Mouse (Mus musculus) neural tube, embryonic 14.5 days (tissue): ENCODE measurements at regions not wholly inside any gene's neighbourhood (a gene's known extent, or its start where the extent isn't known, plus 50 kb on each side); places are given as distances from the start of the nearest gene placed in this dataset.

Source experiments
- ATAC-seq: fragments of 200-750 bp; cut with Nextera tagmentation; 2 replicates; pipeline ENCODE4 v1.8.0; 2017; ENCODE audit warnings: low read depth, mild to moderate bottlenecking, moderate TSS enrichment, moderate library complexity
- H3K27ac ChIP-seq: fragments of 300-500 bp; sonication (generic); 2 replicates; pipeline ENCODE4 v1.5.1; 2014; ENCODE audit warnings: low read depth, mild to moderate bottlenecking, control low read depth, low read length, moderate library complexity, mixed read lengths
- H3K27me3 ChIP-seq: fragments of 300-500 bp; sonication (generic); 2 replicates; pipeline ENCODE4 v1.6.1; 2014; ENCODE audit warnings: low read length; ENCODE audit not compliant: control insufficient read depth, insufficient read depth
- H3K36me3 ChIP-seq: fragments of 300-500 bp; sonication (generic); 2 replicates; pipeline ENCODE4 v1.6.1; 2014; ENCODE audit warnings: low read length, mixed read lengths; ENCODE audit not compliant: control insufficient read depth, insufficient read depth
- H3K4me1 ChIP-seq: fragments of 300-500 bp; sonication (generic); 2 replicates; pipeline ENCODE4 v1.6.1; 2014; ENCODE audit warnings: low read length; ENCODE audit not compliant: control insufficient read depth, insufficient read depth
- H3K4me2 ChIP-seq: fragments of 300-500 bp; sonication (generic); 2 replicates; pipeline ENCODE4 v1.6.1; 2014; ENCODE audit warnings: mild to moderate bottlenecking, low read depth, low read length, control low read depth
- H3K4me3 ChIP-seq: fragments of 300-500 bp; sonication (generic); 2 replicates; pipeline ENCODE4 v1.5.1; 2014; ENCODE audit warnings: low read depth, low read length, control low read depth, mixed read lengths
- H3K9ac ChIP-seq: fragments of 300-500 bp; sonication (generic); replicated peaks from 2 replicates; pipeline ENCODE4 v1.6.1; 2014; ENCODE audit warnings: low read depth, mild to moderate bottlenecking, control low read depth, low read length, mixed read lengths
- H3K9me3 ChIP-seq: fragments of 300-500 bp; sonication (generic); 2 replicates; pipeline ENCODE4 v1.6.1; 2016; ENCODE audit warnings: low read length; ENCODE audit not compliant: control insufficient read depth
- WGBS: fragments of 180-500 bp; shearing (Covaris S2); extraction: QIAGEN DNeasy Blood & Tissue Kit; methylation state at CpG from one replicate; pipeline ENCODE4 v1.1.7; 2014; 5-methylcytosine and 5-hydroxymethylcytosine counted together

DNA sequence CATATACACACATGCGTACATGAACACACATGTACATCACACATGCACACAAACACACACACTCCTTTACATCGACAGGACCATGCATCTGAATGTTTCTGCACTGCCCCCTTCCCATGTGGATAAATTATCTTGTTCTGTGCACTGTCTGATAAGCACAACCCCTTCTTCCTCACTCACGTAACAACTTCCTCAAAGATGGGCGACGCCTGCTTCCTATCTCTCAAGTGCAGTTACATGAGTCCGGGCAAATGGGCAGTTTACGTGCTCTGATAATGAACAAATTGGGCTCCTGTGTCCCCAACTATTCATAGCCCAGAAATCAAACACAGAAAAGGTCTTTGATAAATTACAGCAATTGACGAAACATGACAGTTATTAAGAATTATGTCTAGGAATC is 242.9 kb upstream of the Kcnab2 start:
- Histone ChIP-seq H3K4me1 (0 out of 2 replicates have a peak, but pooled peaks cover 3% of the 10 kb centered on the region), H3K27me3 (no peaks in the 10 kb centered on the region), H3K27ac (no peak overlapping the region), H3K4me2 (no peak overlapping the region), H3K36me3 (no peaks in the 10 kb centered on the region), H3K4me3 (no peak overlapping the region), H3K9ac (no peak overlapping the region), H3K9me3 (no peaks in the 10 kb centered on the region)
- no peak for ATAC-seq
- 86% methylated on average over 8 of the region's 8 CpGs for WGBS

DNA sequence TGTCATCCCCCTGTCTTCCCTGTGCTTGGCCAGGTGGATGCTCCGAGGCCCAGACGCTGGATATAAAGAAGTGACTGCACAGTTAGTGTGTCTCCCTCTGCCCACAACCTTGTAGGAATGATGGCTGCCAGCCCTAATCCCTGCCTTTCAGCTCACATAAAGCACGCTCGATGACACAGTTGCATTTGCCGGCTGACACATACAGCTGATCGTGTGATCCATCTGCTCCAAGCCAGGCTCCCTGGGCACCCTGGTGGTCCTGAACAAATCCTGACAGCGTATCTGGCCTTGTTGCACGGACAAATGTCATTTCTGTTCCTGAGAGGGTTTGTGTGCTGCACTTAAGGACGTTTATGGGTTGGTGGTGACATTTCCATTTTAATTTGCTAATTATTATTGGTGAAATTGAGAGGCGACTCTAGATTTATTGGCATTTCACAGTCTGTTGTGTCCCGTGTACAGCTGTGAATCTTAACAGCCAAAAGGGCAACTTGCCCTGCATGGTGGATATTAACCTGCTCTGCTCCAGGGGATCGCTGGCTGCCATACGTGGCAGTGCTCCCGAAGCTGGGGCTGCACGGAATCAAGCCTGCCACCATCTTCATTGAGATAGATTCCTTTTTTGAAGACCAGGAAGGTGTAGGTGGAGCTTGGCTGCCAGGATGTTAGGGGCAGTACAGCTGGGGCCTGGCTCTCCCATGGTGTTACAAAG is 241.9 kb upstream of the Kcnab2 start:
- H3K27ac ChIP-seq, result peak overlapping the region; percentile 52
- peak; percentile 51 for ATAC-seq
- WGBS, result 46% methylated on average over 15 of the region's 15 CpGs

DNA sequence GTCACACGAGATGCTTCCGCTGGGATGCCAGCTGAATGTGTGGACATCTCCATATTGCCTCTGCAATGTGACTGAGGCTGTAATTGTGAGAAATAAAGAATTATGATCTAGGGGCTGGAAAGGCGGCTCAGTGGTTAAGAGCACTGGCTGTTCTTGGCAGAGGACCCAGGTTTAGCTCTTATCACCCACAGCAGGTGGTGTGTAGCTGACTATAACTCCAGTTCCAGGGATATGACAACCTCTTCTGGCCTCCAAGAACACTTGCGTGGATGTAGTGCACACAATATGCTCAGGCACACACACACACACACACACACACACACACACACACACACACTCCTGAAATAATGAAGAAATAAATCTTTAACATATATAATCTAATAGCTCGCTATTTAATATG is 232.7 kb upstream of the Kcnab2 start:
- no peaks in the 10 kb centered on the region for H3K4me1 ChIP-seq
- 66% methylated on average over 5 of the region's 5 CpGs for WGBS
- H3K4me3 ChIP-seq, result no peak overlapping the region
- H3K27me3 ChIP-seq, result no peaks in the 10 kb centered on the region
- no peak overlapping the region for H3K9ac ChIP-seq
- H3K36me3 ChIP-seq, result no peaks in the 10 kb centered on the region
- H3K4me2 ChIP-seq, result no peak overlapping the region
- no peaks in the 10 kb centered on the region for H3K9me3 ChIP-seq
- no peak for ATAC-seq
- no peak overlapping the region for H3K27ac ChIP-seq

More for the DNA sequence above, 241.9 kb upstream of the Kcnab2 start:
- H3K4me3 ChIP-seq, result no peak overlapping the region
- no peak overlapping the region for H3K9ac ChIP-seq
- no peak overlapping the region for H3K4me2 ChIP-seq
- H3K9me3 ChIP-seq, result no peaks in the 10 kb centered on the region
- H3K36me3 ChIP-seq, result no peaks in the 10 kb centered on the region
- H3K27me3 ChIP-seq, result no peaks in the 10 kb centered on the region
- no peaks in the 10 kb centered on the region for H3K4me1 ChIP-seq

GRCm38 (mm10) chr4:152700217-152700616 is 222.5 kb upstream of the Kcnab2 start:
- Histone ChIP-seq H3K27me3 (no peaks in the 10 kb centered on the region), H3K9ac (no peak overlapping the region), H3K27ac (no peak overlapping the region), H3K4me2 (no peak overlapping the region), H3K4me1 (peaks cover 12% of the 10 kb centered on the region; the same call in 1 of the 2 replicates), H3K9me3 (no peaks in the 10 kb centered on the region), H3K36me3 (no peaks in the 10 kb centered on the region), H3K4me3 (no peak overlapping the region)
- ATAC-seq, result no peak
- 87% methylated on average over 7 of the region's 7 CpGs for WGBS

DNA sequence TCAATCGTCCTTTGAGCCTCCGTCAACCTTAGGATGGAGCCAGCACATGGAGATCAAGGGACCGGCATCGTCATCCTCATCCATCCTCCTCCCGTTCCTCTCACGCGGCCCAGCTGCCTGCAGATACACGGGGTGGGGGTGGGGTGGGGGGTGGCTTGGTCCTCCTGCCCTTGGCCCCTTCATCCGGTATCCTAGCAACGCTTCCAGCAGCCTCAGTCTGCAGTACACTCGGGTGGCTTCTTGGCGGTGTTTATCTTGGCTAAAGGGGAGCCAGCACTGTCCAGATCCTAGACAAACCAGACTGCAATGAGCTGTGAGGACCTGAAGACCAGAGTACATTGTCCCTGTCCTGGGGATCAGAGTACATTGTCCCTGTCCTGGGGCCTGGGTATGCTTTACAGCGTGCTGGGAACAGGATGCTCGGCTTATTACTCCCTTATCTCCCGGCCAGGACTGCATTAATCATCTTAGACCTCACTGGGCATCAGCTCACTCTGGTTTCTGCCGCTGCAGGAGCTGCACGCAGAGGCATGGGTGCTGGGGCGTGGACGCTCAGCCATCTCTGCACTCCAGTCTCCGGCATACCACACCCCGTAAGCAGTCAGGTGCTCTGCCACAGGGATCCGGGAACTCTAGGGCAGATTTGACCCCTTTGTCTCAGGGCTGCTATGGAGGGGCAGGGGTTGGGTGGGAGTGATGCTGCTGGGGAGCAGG is 219.7 kb upstream of the Kcnab2 start:
- H3K9ac ChIP-seq, result peak overlapping the region; percentile 34; the same call in 1 of the 2 replicates
- 20% methylated on average over 22 of the region's 22 CpGs for WGBS

DNA sequence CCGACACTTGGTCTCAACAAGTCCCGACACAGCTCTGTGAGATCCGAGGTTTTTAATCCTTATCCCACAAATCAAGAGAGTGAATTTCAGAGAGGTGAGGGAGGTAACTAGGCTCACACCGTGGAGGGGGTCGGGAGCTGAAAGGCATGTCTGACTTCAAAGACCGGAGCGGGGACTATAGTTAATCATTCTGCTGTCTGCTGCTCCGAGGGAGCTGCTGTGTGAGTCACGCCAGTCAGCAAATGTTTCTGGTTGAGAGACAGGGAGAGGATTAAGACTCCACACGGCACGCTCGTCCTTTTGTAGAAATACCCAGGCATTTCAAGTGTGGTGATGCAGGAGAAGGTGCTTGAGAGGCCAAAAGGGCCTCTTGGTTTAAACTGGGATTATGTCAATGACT is 214.1 kb upstream of the Kcnab2 start:
- Histone ChIP-seq H3K27ac (no peak overlapping the region), H3K27me3 (no peaks in the 10 kb centered on the region), H3K4me2 (no peak overlapping the region), H3K9me3 (no peaks in the 10 kb centered on the region), H3K9ac (no peak overlapping the region), H3K4me3 (no peak overlapping the region), H3K36me3 (no peaks in the 10 kb centered on the region), H3K4me1 (0 out of 2 replicates have a peak, but pooled peaks cover 2% of the 10 kb centered on the region)
- 31% methylated on average over 12 of the region's 12 CpGs for WGBS
- ATAC-seq, result no peak

More for the DNA sequence above, 219.7 kb upstream of the Kcnab2 start:
- peaks cover 12% of the 10 kb centered on the region; the same call in 1 of the 2 replicates for H3K4me1 ChIP-seq
- no peaks in the 10 kb centered on the region for H3K9me3 ChIP-seq
- H3K36me3 ChIP-seq, result no peaks in the 10 kb centered on the region
- H3K27ac ChIP-seq, result peak overlapping the region; percentile 69
- no peak overlapping the region for H3K4me2 ChIP-seq
- peak; percentile 87 for ATAC-seq
- H3K4me3 ChIP-seq, result no peak overlapping the region
- H3K27me3 ChIP-seq, result no peaks in the 10 kb centered on the region

DNA sequence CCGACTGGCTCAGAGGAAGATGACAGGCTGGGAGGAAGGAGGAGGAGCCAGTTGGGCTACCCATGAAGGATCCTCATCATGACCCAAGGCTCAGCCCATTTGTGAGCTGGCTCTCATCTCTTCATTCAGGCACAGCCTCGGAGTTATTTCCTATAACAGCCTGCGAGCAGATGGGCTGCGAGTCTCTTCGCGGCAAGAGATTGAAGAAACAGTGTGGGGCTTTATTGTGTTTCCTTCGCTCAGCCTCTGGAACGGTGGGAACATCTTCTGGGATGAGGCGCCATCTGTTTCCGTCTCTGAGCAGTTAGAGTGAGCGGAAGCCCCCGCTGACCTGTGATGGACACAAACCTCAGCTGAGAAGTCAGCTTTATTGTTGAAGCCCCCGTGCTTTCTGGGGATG is 213.6 kb upstream of the Kcnab2 start:
- Histone ChIP-seq H3K27me3 (no peaks in the 10 kb centered on the region), H3K4me1 (0 out of 2 replicates have a peak, but pooled peaks cover 2% of the 10 kb centered on the region), H3K36me3 (no peaks in the 10 kb centered on the region), H3K4me2 (no peak overlapping the region), H3K9me3 (no peaks in the 10 kb centered on the region), H3K27ac (no peak overlapping the region), H3K9ac (no peak overlapping the region), H3K4me3 (no peak overlapping the region)
- WGBS, result 53% methylated on average over 13 of the region's 13 CpGs
- no peak for ATAC-seq

- Histone ChIP-seq H3K4me2 (no peak overlapping the region), H3K36me3 (no peaks in the 10 kb centered on the region), H3K4me1 (0 out of 2 replicates have a peak, but pooled peaks cover 2% of the 10 kb centered on the region), H3K4me3 (no peak overlapping the region), H3K27me3 (no peaks in the 10 kb centered on the region), H3K9ac (no peak overlapping the region), H3K9me3 (no peaks in the 10 kb centered on the region), H3K27ac (no peak overlapping the region)
- no peak for ATAC-seq
- 88% methylated on average over 4 of the region's 4 CpGs for WGBS
Measured at GRCm38 (mm10) chr4:152690766-152691165, 213.1 kb upstream of the Kcnab2 start.

GRCm38 (mm10) chr4:152689831-152690230 is 212.2 kb upstream of the Kcnab2 start:
- H3K4me1 ChIP-seq, result 0 out of 2 replicates have a peak, but pooled peaks cover 2% of the 10 kb centered on the region
- H3K4me2 ChIP-seq, result no peak overlapping the region
- no peak overlapping the region for H3K4me3 ChIP-seq
- no peak for ATAC-seq
- H3K27me3 ChIP-seq, result no peaks in the 10 kb centered on the region
- H3K27ac ChIP-seq, result no peak overlapping the region
- no peaks in the 10 kb centered on the region for H3K36me3 ChIP-seq
- no peaks in the 10 kb centered on the region for H3K9me3 ChIP-seq
- H3K9ac ChIP-seq, result no peak overlapping the region
- WGBS, result 82% methylated on average over 9 of the region's 9 CpGs
